Mouse (Mus musculus) ES-E14 (cell line): ENCODE data around the gene Sfxn5. TPM values are rescaled to one million over a fixed set of nuclear protein-coding genes. Genes with fewer than 3 reads are reported as not detected.
A peak's percentile ranks its signal among the peaks of the same experiment; 100 is the strongest.

ENCODE experiments used
- DNase-seq: peaks from one replicate; pipeline ENCODE4 v3.0.0-alpha.2; 2013; ENCODE audit warnings: low read depth, low spot score
- H3K27ac ChIP-seq: 2 replicates; pipeline ENCODE4 v1.5.1; 2012; ENCODE audit warnings: low read depth, mild to moderate bottlenecking, low read length, moderate library complexity, mixed read lengths; ENCODE audit not compliant: poor library complexity, insufficient read depth, severe bottlenecking
- H3K36me3 ChIP-seq: 2 replicates; pipeline ENCODE4 v1.6.1; 2012; ENCODE audit warnings: mild to moderate bottlenecking, low read length, moderate library complexity, mixed read lengths; ENCODE audit not compliant: control insufficient read depth, poor library complexity, insufficient read depth, severe bottlenecking
- H3K4me1 ChIP-seq, 2 experiments: fragments of 150-350 bp in 1 of 2; sonication (generic) in 1 of 2; 2 replicates each; pipeline ENCODE4 v1.6.1; 2012; ENCODE audit warnings: low read length in 2 of 2, mild to moderate bottlenecking in 1 of 2, mixed read lengths in 1 of 2; ENCODE audit not compliant: control insufficient read depth in 2 of 2, insufficient read depth in 2 of 2, poor library complexity in 1 of 2
- H3K4me3 ChIP-seq, 2 experiments: fragments of 150-350 bp in 1 of 2; sonication (generic) in 1 of 2; 2 replicates each; pipeline ENCODE4 v1.5.1; 2012; ENCODE audit warnings: low read length in 2 of 2, low read depth in 1 of 2, mild to moderate bottlenecking in 1 of 2, mixed read lengths in 1 of 2; ENCODE audit not compliant: insufficient read depth in 1 of 2, poor library complexity in 1 of 2, severe bottlenecking in 1 of 2
- H3K9ac ChIP-seq: 2 replicates; pipeline ENCODE4 v1.6.1; 2012; ENCODE audit warnings: low read depth, mild to moderate bottlenecking, low read length, mixed read lengths; ENCODE audit not compliant: poor library complexity, insufficient read depth, severe bottlenecking
- H3K9me3 ChIP-seq: fragments of 150-350 bp; sonication (generic); 2 replicates; pipeline ENCODE4 v1.6.1; 2012; ENCODE audit warnings: low read depth, mild to moderate bottlenecking, low read length; ENCODE audit not compliant: control insufficient read depth, insufficient read depth
- CHD2 ChIP-seq: IDR thresholded peaks from 2 replicates; pipeline ENCODE4 v1.6.1; 2014; ENCODE audit warnings: mild to moderate bottlenecking, low read depth, low read length, inconsistent platforms
- HCFC1 ChIP-seq: IDR thresholded peaks from 2 replicates; pipeline ENCODE4 v1.6.1; 2012; ENCODE audit warnings: low read length, inconsistent platforms, borderline replicate concordance; ENCODE audit not compliant: insufficient read depth
- MAFK ChIP-seq: IDR thresholded peaks from 2 replicates; pipeline ENCODE4 v1.6.1; 2014; ENCODE audit warnings: mild to moderate bottlenecking, low read depth, low read length, inconsistent platforms; ENCODE audit not compliant: insufficient read depth
- ZC3H11A ChIP-seq: IDR thresholded peaks from 2 replicates; pipeline ENCODE4 v1.6.1; 2012; ENCODE audit warnings: low read depth, mild to moderate bottlenecking, inconsistent platforms, low read length, borderline replicate concordance
- ZNF384 ChIP-seq: IDR thresholded peaks from 2 replicates; pipeline ENCODE4 v1.6.1; 2012; ENCODE audit warnings: low read depth, low read length, inconsistent platforms
- in situ Hi-C, 2 experiments: fragments of 600-800 bp; cut with MboI; formaldehyde crosslinking; loops; one replicate each; pipeline ENCODE4 v1.15.1; 2025; ENCODE audit warnings: low sequenced_read_pairs in 2 of 2, inconsistent platforms in 1 of 2; ENCODE audit not compliant: unreplicated experiment in 2 of 2
- total RNA-seq: library from RNA; depleted of rRNA; stranded (reverse); fragments of 300-350 nt; gene quantifications from 2 replicates; pipeline ENCODE4 v1.2.3, GENCODE M21; 2012

The Sfxn5 gene
- total RNA-seq, 1 experiment = 4.9 TPM

DNA sequence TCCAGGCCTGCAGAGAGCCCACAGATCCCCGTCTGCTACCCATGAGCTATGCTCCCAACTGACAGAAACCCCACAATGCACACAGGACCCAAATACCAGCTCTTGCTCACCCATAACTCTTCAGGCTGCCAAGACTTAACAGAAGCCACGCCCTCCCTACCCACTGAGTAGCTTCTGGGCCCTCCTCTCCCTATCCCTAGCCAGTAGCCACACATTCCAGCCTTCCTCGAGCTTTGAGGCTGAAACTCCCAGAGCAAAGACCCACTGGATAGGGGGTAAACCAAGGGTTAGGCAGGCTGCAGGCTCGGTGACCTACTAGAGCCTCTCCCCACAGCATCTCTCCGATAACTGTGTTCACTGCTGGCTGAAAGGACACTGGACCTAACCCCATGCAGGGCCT is 35.5 kb upstream of the Sfxn5 start:
- no peak for TF ChIP-seq ZNF384
- no peak for TF ChIP-seq ZC3H11A
- in situ Hi-C loops = no loop called here
- H3K27ac ChIP-seq = no peak overlapping the region

GRCm38 (mm10) chr6:85368166-85368565 is 34.9 kb upstream of the Sfxn5 start:
- in situ Hi-C loops = no loop called here
- no peaks in the 10 kb centered on the region for H3K9me3 ChIP-seq
- no peak overlapping the region for H3K4me3 ChIP-seq
- no peak overlapping the region for H3K27ac ChIP-seq
- no peaks in the 10 kb centered on the region for H3K36me3 ChIP-seq
- no peak for DNase-seq
- TF ChIP-seq ZNF384 = no peak
- TF ChIP-seq CHD2 = no peak
- no peak for TF ChIP-seq MAFK
- TF ChIP-seq HCFC1 = no peak
- TF ChIP-seq ZC3H11A = no peak
- H3K4me1 ChIP-seq = peaks cover 0 to 2% of the 10 kb centered on the region in 2 experiments; a peak in 1 of 4 replicates
- no peak overlapping the region for H3K9ac ChIP-seq

More for the DNA sequence above, 35.5 kb upstream of the Sfxn5 start:
- no peak overlapping the region for H3K4me3 ChIP-seq
- no peak for DNase-seq
- no peaks in the 10 kb centered on the region for H3K36me3 ChIP-seq
- no peaks in the 10 kb centered on the region for H3K9me3 ChIP-seq
- H3K4me1 ChIP-seq = peaks cover 0 to 2% of the 10 kb centered on the region in 2 experiments; a peak in 1 of 4 replicates
- no peak overlapping the region for H3K9ac ChIP-seq

GRCm38 (mm10) chr6:85366387-85366786 is 33.2 kb upstream of the Sfxn5 start:
- no peak overlapping the region for H3K9ac ChIP-seq
- H3K4me1 ChIP-seq = no peaks in the 10 kb centered on the region
- in situ Hi-C loops = no loop called here
- TF ChIP-seq CHD2 (no peak), HCFC1 (no peak), ZC3H11A (no peak), ZNF384 (no peak), MAFK (no peak)
- H3K4me3 ChIP-seq = no peak overlapping the region
- H3K9me3 ChIP-seq = no peaks in the 10 kb centered on the region
- no peak for DNase-seq
- no peaks in the 10 kb centered on the region for H3K36me3 ChIP-seq
- H3K27ac ChIP-seq = no peak overlapping the region

DNA sequence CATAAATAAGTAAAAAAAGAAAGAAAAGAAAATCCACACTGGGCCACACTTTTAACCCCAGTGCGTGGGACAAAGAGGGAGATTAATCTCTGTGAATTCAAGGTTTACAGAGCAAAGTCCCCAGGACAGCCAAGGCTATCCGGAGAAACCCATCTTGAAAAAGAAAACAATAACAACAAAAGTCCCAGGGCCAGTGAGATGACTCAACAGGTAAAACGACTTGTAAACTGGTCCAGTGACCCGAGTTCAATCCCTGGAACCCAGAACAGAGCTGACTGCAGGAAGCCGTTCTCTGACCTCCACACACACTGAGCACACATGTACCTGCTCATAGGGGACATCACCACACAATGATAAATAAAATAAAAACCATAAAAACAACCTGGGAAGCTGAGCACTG is 31.2 kb upstream of the Sfxn5 start:
- Histone ChIP-seq H3K9me3 (no peaks in the 10 kb centered on the region), H3K27ac (no peak overlapping the region), H3K9ac (no peak overlapping the region), H3K4me3 (no peak overlapping the region), H3K36me3 (no peaks in the 10 kb centered on the region), H3K4me1 (no peaks in the 10 kb centered on the region)
- in situ Hi-C loops = no loop called here
- no peak for TF ChIP-seq CHD2
- TF ChIP-seq HCFC1 = no peak
- TF ChIP-seq MAFK = no peak
- no peak for TF ChIP-seq ZC3H11A
- no peak for TF ChIP-seq ZNF384
- no peak for DNase-seq

DNA sequence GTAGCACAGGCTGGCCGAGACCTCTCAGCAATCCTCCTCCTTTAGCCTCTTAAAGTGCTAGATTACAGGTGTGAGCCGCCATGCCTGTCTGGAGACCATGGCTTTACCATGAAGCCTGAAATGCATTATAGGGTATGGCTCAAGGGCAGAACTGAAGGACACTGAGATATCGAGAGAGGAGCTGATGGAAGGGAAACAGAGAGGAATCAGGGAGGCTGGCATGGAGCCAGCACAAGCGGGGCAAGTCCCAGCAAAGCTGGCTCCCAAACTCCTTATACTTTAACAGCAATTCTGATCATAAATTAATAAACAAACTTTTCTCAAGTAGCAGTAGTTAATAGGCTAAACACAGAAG is 30.7 kb upstream of the Sfxn5 start:
- Histone ChIP-seq H3K9ac (0 out of 2 replicates have a peak overlapping the region, but pooled peaks have one; percentile 46), H3K27ac (no peak overlapping the region; the same call in 1 of the 2 replicates), H3K4me3 (no peak overlapping the region), H3K9me3 (no peaks in the 10 kb centered on the region), H3K36me3 (no peaks in the 10 kb centered on the region), H3K4me1 (no peaks in the 10 kb centered on the region)
- no peak for DNase-seq
- in situ Hi-C loops = no loop called here
- no peak for TF ChIP-seq ZNF384
- no peak for TF ChIP-seq ZC3H11A
- TF ChIP-seq CHD2 = no peak
- no peak for TF ChIP-seq MAFK
- no peak for TF ChIP-seq HCFC1
